Mouse (Mus musculus): ENCODE data around the gene Il2rg. TPM values are rescaled to one million over a fixed set of nuclear protein-coding genes. Genes with fewer than 3 reads are reported as not detected.
A peak's percentile ranks its signal among the peaks of the same experiment; 100 is the strongest.

Il2rg gene
- total and polyA plus RNA-seq, 3 experiments: 82.6 to 294 (median 88.0) TPM

DNA sequence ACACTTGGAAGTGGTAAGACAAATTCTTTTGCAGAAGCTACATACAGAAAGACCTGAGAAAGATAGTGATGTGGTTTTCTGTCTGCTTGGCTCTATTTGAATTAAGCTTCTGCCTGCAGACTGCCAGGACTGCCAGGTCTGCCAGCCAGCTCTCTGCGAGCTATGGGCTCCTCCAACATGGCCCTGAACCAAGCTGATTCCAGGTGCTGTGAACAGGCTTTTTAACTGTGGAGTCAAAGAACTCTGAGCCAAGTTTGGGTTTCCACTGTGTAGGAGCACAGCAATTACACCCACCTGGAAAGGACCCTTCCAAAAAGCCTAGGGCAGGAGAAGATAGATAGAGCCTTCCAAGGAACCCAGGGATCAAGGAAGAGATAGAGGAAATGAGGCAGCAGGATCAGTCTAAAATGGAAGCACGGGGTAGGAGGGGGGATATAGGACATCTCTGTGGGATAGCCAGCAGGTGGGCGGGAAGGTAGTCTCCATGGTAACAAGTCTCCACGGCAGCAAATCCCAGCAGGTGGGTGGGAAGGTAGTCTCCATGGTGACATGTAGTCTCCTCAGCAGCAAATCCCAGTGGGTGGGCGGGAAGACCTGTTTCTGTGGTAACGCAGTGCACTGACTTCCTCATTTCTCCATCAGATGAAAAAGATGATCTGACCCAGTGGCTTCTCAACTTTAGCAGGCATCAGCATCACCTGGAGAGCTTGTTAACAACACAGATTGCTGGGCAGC is 45.7 kb upstream of the Il2rg start:
- no peak overlapping the region for H3K4me3 ChIP-seq (replicated peaks in 1 of 3; ENCODE audit: low read depth in 2 of 3, low read length in 2 of 3, poor library complexity in 1 of 3)
- H3K79me2 ChIP-seq (replicated peaks; ENCODE audit: control insufficient read depth, extremely low read depth, insufficient read depth, poor library complexity, severe bottlenecking): no peaks in the 10 kb centered on the region
- peaks cover 3 to 26% of the 10 kb centered on the region in 2 experiments for H3K36me3 ChIP-seq (replicated peaks in 1 of 2; ENCODE audit: control insufficient read depth in 1 of 2, insufficient read depth in 1 of 2, low read length in 1 of 2)
- DNase-seq (ENCODE audit: extremely low read depth): peak; percentile 35
- dilution Hi-C loops (cut with MboI; ENCODE audit: extremely low pct_ligation_motif_present, extremely low pct_unique_long_range_greater_than_20kb, low sequenced_read_pairs): no loop called here
- no peak overlapping the region for H3K4me2 ChIP-seq (ENCODE audit: insufficient read depth, low read depth, poor library complexity, severe bottlenecking)
- H3K27ac ChIP-seq (ENCODE audit: insufficient read depth, low read depth): no peak overlapping the region
- TF ChIP-seq ZKSCAN1 (IDR thresholded peaks at IDR 0.05; ENCODE audit: borderline replicate concordance, low read depth, low read length): no peak
- no peak for TF ChIP-seq MAX (IDR thresholded peaks at IDR 0.05; ENCODE audit: low read length)
- TF ChIP-seq ETS1 (conservative IDR thresholded peaks at IDR 0.05; ENCODE audit: low read depth, low read length): no peak
- TF ChIP-seq NRF1 (IDR thresholded peaks at IDR 0.05; ENCODE audit: low read depth, low read length): no peak
- no peak for TF ChIP-seq PAX5 (IDR thresholded peaks at IDR 0.05; ENCODE audit: low read length)
- TF ChIP-seq USF2 (conservative IDR thresholded peaks at IDR 0.05; ENCODE audit: low read depth, low read length): no peak
- no peak for TF ChIP-seq ELF1 (IDR thresholded peaks at IDR 0.05; ENCODE audit: low read depth, low read length)
- no peak for TF ChIP-seq CTCF (conservative IDR thresholded peaks at IDR 0.05 in 1 of 2, IDR thresholded peaks at IDR 0.05 in 1 of 2; ENCODE audit: low read depth in 2 of 2, low read length in 2 of 2)
- no peak for TF ChIP-seq POLR2AphosphoS2 (IDR thresholded peaks at IDR 0.05; ENCODE audit: low read depth, low read length)
- no peak for TF ChIP-seq ZC3H11A (IDR thresholded peaks at IDR 0.05; ENCODE audit: low read depth, low read length)
- no peak for TF ChIP-seq TCF12 (IDR thresholded peaks at IDR 0.05; ENCODE audit: low read depth, low read length)
- no peak for TF ChIP-seq POLR2A (IDR thresholded peaks at IDR 0.05; ENCODE audit: low read depth, low read length)
- no peak for TF ChIP-seq SMC3 (IDR thresholded peaks at IDR 0.05; ENCODE audit: low read depth, low read length)
- no peaks in the 10 kb centered on the region for H3K27me3 ChIP-seq (replicated peaks)
- peaks cover 0 to 7% of the 10 kb centered on the region in 2 experiments; a peak in 1 of 4 replicates for H3K4me1 ChIP-seq (ENCODE audit: control insufficient read depth in 1 of 2, insufficient read depth in 2 of 2)
- H3K9me3 ChIP-seq (replicated peaks; ENCODE audit: low read length): no peaks in the 10 kb centered on the region
- no peak overlapping the region for H3K9ac ChIP-seq (ENCODE audit: insufficient read depth, low read depth)
- in situ Hi-C loops (cut with MboI; ENCODE audit: low pct_ligation_motif_present, low pct_unique_long_range_greater_than_20kb, low sequenced_read_pairs): no loop called here

DNA sequence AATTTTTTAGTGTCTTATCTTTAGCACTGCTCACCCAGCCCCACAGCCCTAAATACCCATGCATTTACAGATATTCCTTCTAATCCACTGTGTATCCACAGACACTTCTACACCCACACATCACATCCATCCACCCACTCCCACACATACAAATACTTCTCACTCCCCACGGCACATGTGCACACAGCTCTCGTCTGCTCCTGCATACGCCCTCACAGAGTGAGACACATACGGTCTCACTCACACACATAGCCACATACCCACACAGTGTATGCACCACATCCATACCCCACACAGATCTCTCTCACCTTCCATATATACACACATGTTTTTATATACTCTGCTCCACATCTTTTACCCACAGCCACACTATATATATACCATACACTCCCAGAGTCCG is 41.2 kb upstream of the Il2rg start:
- in situ Hi-C loops (cut with MboI; ENCODE audit: low pct_ligation_motif_present, low pct_unique_long_range_greater_than_20kb, low sequenced_read_pairs) (no loop called here), dilution Hi-C loops (cut with MboI; ENCODE audit: extremely low pct_ligation_motif_present, extremely low pct_unique_long_range_greater_than_20kb, low sequenced_read_pairs) (no loop called here)
- no peak for TF ChIP-seq GABPA (IDR thresholded peaks at IDR 0.05; ENCODE audit: insufficient replicate concordance, low read depth, low read length)
- TF ChIP-seq CTCF (conservative IDR thresholded peaks at IDR 0.05 in 1 of 2, IDR thresholded peaks at IDR 0.05 in 1 of 2; ENCODE audit: low read depth in 2 of 2, low read length in 2 of 2): no peak
- TF ChIP-seq JUN (IDR thresholded peaks at IDR 0.05; ENCODE audit: insufficient read depth, low read depth, low read length): no peak
- TF ChIP-seq USF1 (IDR thresholded peaks at IDR 0.05; ENCODE audit: low read depth, low read length): no peak
- TF ChIP-seq SIN3A (IDR thresholded peaks at IDR 0.05; ENCODE audit: low read length): no peak
- no peak for TF ChIP-seq HCFC1 (IDR thresholded peaks at IDR 0.05; ENCODE audit: low read depth, low read length)
- TF ChIP-seq MAZ (IDR thresholded peaks at IDR 0.05; ENCODE audit: low read depth, low read length): no peak
- TF ChIP-seq ZKSCAN1 (IDR thresholded peaks at IDR 0.05; ENCODE audit: borderline replicate concordance, low read depth, low read length): no peak
- no peak for TF ChIP-seq CHD1 (IDR thresholded peaks at IDR 0.05; ENCODE audit: low read depth, low read length)
- Histone ChIP-seq H3K4me3 (replicated peaks in 1 of 3; ENCODE audit: low read depth in 2 of 3, low read length in 2 of 3, poor library complexity in 1 of 3) (no peak overlapping the region), H3K27ac (ENCODE audit: insufficient read depth, low read depth) (no peak overlapping the region), H3K27me3 (replicated peaks) (no peaks in the 10 kb centered on the region), H3K4me1 (ENCODE audit: control insufficient read depth in 1 of 2, insufficient read depth in 2 of 2) (peaks cover 0 to 4% of the 10 kb centered on the region in 2 experiments; a peak in 1 of 4 replicates), H3K9me3 (replicated peaks; ENCODE audit: low read length) (no peaks in the 10 kb centered on the region), H3K4me2 (ENCODE audit: insufficient read depth, low read depth, poor library complexity, severe bottlenecking) (no peak overlapping the region), H3K36me3 (replicated peaks in 1 of 2; ENCODE audit: control insufficient read depth in 1 of 2, insufficient read depth in 1 of 2, low read length in 1 of 2) (peaks cover 3 to 11% of the 10 kb centered on the region in 2 experiments), H3K9ac (ENCODE audit: insufficient read depth, low read depth) (no peak overlapping the region), H3K79me2 (replicated peaks; ENCODE audit: control insufficient read depth, extremely low read depth, insufficient read depth, poor library complexity, severe bottlenecking) (no peaks in the 10 kb centered on the region)
- DNase-seq (ENCODE audit: extremely low read depth): no peak

Data from CH12.LX (cell line).